Mouse (Mus musculus) frontal cortex, postnatal 14 days (tissue): ENCODE results near the gene Tcf15.

Source experiments
- DNase-seq, 2 experiments: peaks; one replicate each; pipeline ENCODE4 v3.0.0; 2022; ENCODE audit warnings: low spot score in 2 of 2

The Tcf15 gene

DNA sequence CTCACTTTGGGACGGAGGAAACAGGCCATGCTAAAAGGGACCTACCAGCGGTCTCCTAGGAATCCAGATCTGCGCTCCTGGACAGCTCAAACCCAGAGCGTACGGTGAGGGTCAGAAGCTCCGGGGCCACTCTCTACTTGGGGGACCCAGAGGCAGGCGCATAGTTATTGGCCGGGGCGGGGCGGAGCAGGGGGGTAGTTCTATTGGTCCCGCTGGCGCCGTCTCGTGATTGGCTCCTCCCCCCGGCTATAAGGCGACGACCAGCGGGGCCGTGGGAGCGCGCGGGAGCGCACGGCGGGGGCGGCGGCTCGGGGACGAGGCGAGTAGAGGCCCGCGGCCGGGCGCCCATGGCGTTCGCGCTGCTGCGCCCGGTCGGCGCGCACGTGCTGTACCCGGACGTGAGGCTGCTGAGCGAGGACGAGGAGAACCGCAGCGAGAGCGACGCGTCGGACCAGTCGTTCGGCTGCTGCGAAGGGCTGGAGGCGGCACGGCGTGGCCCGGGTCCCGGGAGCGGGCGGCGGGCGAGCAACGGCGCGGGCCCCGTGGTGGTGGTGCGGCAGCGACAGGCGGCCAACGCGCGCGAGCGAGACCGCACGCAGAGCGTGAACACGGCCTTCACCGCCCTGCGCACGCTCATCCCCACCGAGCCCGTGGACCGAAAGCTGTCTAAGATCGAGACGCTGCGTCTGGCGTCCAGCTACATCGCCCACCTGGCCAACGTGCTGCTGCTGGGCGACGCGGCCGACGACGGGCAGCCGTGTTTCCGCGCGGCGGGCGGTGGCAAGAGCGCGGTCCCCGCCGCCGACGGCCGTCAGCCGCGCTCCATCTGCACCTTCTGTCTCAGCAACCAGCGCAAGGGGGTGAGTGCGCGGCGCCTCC, at the start of gene Tcf15:
Tcf15 (plus strand) TSS at position 283 of the 879 bp plus-strand sequence.
- DNase-seq: no peak

DNA sequence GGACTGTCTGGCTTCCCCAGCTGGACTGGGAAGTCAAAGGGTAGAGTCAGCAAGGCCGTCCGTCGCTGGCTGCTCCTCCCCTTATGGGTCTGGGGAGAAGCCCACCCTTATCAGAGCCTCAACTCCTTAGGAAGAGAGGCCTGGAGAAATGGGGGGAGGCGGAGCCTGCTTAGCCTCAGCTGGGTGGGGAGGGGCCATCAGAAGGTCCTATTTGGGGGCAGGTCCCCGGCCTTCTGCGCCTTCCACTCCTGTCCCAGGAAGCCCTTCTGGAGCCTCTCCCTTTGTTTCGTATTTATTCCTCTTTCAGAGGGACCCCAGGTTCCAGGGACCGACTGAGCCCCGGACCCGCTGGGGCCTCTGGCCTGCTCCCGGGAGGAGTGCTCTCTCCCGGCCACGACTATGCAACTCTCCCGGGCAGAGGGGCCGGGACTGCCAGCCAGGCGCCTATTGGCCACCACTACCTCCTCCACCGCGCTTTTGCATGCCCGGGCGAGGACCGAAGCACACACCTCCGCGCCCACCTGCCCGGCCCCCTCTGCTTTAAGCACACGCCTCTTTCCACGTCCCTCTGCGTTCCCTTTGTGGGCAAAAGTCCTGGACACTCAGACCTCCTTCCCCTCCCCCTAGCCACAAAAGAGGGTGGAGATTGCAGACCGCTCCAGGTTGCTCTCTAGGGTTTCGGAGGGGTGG, 48.4 kb upstream of the Tcf15 start:
- no peak for DNase-seq

DNA sequence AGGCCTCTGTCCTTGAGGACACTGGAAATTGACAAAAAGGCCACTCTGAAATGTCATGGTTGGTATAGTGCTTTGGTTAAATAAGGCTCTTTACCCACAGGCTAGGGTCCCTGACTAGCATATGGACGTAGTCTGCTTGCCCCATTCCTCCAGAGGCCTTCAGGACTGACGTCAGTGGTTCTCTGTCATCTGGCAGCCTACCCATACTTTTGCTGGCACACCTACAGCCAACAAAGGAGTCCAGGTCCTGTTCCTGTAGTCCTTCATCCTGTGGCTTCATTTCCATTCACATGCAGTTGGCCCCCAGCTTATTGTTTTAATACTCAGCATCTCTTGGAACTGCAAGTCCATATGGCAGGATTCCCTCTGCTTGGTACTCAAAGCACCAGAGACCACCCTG, 46.4 kb upstream of the Tcf15 start:
- no peak for DNase-seq

DNA sequence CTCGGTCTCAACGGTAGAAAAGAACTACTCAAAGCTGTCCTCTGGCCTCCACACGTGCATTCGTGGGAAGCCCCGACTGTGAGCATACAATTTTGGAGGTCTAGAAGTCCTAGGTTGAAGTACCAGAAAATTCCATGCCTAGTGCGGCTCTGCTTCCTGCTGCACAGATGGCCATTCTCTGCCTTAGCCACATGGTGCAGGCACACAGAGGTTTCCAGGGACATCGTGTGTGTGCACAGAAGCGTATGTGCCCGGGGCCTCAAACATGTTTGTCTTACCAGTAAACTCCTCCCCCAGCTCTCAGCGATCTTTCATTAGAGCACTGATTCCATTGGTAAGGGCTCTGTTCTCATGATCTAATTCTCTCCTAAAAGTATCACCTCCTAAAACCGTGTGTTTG, 45.4 kb upstream of the Tcf15 start:
- no peak for DNase-seq

DNA sequence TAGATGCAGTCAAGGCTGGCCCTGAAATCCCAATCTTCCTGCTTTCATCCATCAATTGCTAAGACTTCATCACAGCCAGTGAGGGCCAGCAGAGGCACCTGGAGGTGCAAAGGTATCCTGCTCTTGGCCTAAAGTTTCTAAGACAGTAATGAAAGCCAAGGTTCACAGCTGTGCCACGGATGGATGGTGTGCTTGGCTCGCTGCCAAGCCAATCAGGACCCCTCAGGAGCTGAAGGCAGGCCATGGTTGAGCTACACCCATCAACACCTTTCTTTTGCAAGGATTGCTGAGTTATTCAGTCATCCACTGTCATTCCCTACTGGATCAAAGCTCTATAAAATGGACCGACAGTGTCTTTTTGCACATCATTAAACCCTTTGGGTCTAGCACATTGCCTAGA, 43.8 kb upstream of the Tcf15 start:
- no peak for DNase-seq

DNA sequence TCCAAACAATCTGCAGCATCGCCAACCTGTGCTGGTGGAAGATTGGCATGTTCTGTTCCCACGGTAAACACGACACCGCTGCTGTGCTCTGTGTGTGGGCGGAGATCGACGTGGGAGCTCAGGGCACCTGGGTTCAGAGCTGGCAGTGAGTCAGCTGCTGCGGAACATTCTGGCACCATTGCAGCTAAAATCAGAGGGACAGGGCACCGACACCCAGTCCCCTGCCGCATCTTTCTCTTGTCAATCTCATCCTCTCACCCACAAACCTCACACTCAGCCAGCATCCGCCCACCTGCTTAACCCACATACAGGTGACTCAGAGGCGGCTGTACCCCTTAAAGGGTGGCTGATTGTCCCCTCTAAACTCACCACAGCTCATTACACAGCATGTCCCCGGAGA, 41.6 kb upstream of the Tcf15 start:
- DNase-seq: no peak

DNA sequence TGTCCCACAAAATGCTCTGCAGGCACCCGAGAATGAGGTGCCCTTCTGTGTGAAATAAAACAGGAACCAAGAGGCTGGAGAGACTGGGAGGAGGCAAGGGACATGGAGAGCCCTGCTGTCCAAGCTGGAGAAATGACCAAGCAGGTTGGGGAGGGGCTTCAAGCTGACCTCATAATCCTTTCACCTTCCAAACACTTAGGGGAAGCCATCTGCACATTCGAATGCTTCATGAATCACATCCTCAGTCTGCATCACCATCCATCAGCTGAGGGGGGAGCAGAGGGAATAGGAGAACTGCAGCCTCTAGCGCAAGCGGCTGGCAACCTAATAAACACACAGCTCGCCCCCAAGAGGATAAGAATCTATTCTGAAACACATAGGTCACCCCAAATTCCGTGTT, 41.0 kb upstream of the Tcf15 start:
- no peak for DNase-seq

DNA sequence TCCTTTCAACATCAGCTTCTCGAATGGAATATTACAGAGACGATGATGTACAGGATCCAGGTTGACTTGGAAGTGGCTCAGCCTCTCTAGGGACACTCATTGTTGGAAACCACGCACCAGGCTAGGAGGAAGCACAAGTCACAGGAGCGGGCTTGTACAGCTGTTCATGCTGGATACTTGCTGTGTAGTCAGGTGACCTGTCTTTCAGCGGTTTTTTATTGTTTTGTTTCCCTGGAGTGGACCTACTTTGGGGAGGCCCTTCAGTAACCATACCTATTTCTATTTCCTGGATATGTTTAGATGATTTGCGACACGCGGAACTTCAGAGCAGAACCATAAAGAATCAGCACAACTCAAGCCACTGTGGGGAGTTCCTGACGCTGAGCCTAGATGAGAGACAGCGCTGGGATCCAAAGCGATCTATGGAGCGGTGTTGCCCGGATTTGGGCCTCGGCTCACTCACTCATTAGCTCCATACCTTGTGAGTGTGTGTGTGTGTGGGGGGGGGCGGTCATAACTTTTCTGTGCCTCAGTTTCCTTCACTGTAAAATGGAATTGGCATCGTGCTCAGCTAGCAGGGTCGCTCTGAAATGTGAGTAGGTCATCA, 38.5 kb upstream of the Tcf15 start:
- no peak for DNase-seq

DNA sequence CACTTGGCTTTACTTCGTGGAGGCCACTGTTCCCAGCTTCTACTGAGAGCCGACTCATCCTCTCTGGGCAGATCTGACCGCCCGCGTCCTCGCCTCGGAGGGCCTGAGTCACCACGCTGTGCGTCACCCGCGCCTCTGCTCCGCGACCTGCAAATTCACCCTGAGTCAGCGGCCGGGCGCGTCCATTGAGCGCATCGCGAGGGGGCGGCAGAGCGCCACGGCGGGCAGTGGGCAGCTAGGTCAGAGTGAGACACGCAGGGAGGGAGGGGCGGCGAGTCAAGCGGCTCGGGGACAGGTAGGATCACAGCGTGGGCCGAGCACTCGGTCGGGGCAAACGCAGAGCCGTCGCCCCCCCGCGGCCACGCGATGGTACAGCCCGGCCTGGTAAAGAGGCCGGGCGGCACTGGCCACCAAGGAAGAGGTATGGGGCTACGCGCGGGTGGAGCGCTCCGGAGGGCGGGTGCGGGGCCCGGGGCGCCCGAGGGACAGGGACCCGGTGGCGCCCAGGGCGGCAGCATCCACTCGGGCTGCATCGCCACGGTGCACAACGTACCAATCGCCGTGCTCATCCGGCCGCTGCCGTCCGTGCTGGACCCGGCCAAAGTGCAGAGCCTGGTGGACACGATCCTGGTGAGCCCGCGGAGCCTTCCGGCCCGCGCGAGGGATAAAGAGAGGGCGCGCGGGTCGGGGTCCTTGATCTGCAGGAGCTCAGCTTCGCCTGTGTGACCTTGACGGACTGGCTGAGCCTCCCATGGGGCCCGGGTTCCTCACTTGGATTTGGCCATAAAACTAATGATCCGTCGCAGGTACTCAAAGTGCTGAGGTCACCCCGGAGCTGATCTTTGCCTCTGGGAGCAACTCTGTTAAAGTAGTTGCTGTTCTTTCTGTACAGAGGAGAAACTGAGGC, 37.8 kb upstream of the Tcf15 start, which contains the start of gene Srxn1:
Srxn1 (plus strand) TSS at position 199 of the 907 bp plus-strand sequence.
- DNase-seq: peak; percentile 66 to 70

DNA sequence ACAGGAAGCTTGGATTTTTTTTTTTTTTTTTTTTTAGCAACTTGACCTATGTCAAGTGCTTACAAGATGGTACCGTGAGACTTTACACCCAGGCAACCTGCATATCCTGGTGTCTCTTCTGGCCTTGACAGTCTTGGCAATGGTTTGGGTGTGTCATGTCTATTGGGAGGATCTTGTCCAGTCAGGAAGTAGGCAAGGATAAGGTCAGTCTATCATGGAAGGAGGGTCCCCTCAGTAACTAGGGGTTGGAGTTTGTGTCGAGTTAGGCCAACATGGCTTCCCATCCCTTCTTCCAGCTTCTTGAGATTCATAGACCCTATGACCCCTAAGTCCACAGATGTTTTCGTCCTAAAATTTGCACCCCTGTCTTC, 37.2 kb upstream of the Tcf15 start:
- no peak for DNase-seq

DNA sequence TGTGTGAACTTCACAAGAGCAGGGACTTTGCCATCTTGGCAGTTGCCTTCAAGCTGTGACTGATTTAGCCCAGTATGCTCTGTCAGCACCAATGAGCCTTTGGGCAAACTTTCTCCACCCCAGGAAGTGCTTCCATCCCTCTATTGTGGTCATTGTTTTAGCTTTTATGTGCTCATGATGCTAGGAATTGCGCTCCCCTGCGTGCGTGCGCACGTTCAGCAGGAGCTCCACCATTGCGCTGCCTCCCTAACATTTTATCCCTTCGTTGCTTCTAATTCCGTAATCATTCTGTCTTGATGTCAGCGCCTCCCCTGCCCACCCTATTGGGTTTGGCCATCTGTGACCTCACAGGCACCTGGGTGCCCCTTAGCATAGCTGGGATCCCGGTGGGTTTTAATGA, 36.8 kb upstream of the Tcf15 start:
- DNase-seq: no peak

DNA sequence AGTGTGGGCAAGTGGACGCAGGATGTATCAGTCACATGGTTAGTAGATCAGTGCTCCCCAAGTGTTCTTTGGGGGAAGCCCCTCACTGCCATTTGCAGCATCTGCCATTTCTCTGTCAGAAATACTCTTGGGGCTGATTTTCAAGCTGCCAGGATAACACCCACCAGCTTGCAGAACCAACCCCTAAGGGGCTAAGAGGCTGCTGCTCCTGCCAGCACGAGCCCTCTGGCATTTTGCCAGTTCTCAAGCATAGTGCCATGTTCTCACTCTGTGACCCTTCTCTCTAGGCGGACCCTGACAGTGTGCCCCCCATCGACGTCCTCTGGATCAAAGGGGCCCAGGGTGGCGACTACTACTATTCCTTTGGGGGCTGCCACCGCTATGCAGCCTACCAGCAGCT, 34.7 kb upstream of the Tcf15 start:
- DNase-seq: no peak

DNA sequence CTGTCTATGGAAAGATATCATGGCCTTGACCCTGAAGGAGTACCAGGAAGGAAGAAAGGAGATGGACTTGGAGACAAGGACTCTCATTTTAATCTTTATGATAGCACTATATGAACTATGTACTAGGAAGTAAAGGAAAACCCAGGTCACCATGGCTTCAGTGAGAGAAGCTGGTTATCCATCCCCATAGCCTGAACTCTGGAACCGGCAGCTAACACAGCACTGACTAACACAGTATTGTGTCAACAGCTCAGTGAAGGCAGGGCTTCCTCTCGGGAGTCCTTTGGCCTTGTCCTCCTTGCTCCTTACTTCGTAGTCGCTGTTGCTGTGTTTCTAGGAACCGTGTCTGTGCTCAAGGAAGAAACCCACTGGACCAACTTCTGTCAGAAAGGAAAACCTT, 34.0 kb upstream of the Tcf15 start:
- DNase-seq: no peak

DNA sequence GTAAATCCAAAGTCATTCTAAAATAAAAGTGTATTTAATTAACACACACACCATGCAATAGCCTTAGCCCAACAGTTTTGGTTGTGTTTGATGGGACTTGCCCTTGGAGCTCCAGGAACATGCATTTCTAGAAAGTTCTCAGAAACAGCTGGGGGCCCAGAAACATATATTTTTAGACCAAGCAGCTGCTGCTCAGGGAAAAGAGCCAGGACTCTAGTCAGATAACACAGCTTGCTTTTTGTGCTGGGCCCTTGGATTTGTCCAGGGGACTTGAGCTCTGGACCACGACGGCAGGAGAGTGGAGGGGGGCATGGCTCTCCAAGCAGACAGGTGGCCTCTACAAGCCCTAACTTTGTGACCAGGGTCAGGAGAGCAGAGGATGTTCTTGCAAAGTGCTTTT, 32.0 kb upstream of the Tcf15 start:
- DNase-seq: no peak

DNA sequence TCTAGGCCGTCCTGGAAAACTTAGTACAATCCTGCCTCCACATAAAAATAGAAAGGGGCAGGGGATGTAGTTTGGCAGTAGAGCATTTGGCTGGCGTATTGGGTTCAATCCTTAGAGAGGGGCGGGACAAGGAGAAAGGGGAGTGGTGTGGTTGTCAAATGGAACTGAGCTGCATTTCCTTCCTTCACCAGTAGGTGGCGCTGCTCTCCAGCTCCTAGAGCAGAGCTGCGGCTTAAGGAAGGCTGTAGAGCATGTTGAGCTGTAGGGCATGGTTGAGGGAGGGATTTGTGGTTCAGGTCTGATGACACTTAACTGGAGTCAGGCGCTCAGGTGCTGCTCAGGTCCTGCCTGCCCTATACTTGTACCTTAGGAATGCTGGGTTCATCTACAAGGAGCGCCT, 31.4 kb upstream of the Tcf15 start:
- DNase-seq: peak; percentile 83 to 94

DNA sequence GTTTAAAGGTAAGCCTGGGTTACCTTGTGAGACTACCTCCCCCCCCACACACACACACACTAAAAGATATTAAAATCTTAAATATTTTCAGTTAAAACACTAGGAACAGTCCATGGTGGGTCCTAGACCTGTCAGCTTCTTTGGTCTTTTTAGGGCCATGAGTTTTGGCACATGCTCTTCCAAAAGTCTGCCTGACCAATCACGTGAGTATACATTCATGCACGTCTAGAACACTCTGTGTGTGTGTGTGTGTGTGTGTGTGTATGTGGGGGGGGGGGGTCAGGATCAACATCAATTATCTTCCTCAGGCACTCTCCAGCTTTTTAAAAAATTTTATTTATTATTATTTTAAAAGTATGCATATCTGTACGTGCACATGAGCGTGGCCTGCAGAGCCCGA, 30.9 kb upstream of the Tcf15 start:
- no peak for DNase-seq

DNA sequence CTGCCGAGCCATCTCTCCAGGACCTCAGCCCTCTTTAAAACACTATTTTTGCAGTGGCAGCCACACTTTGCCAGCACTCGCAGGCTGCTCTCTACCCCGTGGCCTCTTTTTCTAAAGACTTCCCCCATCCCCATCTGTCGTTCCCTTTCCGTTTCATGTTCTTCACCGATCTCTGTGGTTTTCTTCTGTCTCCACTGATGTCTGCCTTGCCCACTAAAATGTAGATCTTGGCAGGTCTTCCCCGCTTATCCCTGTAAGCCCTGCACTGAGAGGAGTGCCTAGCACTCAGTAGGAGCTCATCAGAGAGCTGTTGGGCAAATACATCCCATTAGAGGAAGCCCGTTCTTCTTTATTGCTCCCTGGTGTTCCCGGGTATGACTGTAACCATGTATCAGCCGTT, 30.4 kb upstream of the Tcf15 start:
- no peak for DNase-seq

DNA sequence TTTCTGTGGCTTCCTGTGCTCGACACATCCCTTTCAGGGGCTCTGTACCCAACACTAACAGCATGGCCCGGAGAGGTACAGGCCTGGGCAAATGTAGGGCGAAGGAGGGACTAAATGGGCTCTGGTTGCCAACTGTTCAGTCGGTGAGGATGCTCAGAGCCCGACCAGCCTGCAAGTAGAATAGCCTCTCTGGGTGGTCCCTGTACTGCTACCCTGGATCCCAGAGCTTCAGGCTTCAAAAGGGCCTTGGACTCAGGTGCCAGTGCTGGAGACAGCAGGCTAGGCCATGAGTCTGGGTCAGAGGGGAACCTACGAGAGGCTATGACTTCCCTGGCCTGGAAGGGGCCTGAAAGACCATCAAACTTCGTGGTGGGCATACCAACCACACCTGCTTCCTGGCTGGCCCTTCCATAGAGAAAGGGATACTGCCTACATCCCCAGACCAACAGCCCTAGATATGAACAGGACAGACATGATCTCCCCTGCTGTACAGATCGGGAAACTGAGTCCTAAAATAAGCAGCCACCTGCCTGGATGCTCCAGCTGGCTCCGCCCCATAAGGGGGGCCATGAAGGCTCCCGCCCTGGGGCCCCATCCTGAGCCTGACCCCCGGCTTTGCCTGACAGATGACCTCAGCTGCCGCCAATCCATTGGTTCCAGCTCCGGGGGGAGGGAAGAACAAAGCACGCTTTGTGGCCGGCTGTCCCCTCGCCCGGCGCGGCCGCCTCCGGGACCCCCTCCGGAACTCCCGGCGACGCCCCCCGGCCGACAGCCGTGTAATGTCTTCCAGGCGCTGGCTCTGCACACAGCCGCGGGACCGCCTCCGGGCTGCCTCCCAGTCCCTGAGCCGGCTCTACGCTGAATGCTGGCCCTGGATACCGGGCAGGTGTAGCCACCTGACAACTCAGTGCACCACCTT, 29.0 kb upstream of the Tcf15 start:
- DNase-seq: no peak

DNA sequence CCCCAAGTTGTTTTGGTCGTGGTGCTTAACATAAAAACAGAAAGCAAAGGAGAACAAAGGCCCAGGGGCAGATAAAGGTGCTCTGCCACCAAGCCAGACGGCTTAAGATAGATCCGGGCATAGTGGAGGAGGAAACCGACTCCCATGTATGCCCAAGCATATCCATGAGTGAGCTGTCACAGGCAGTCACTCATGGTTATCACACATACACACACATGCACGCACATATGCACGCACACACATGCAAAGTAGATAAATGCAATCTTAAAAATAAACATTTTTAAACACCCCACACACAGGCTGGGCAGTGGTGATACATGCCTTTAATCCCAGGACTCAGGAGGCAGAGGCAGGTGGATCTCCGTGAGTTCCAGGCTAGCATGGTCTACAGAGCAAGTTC, 25.7 kb upstream of the Tcf15 start:
- no peak for DNase-seq

DNA sequence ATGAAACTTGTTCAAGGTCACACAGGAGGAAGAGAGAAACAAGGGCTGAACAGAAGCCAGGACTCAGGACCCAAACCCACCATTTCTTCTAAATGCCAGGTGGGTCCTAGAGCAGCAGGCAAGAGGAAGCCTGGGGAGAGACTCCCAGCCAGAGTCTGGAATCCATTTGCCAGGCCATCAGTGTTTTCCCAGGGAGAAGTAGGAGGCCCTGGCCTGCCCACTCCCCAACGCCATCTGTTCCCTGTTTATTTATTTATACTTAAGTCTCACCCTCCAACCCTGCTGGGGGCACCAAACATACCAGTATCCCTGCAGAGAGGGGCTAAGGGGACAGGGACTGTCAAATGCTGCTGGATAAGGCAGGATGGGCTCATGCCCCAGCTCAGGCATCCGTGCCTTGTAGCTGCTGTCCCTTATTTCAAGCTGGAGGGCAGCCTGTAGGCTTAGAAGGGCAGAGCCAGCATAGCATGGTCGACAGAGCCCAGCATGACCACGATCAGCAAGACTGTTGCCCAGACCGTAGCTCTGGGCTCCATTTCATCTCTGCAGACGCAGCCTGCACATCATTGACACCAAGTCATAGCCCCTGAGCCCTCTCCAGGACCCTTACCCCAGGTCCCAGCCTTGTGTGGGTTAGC, 24.0 kb upstream of the Tcf15 start:
- no peak for DNase-seq
